Mouse (Mus musculus) myocyte (in vitro differentiated cells): ENCODE data around the gene Creld1.

ENCODE experiments used
- CEBPB ChIP-seq: IDR thresholded peaks from 2 replicates; pipeline ENCODE4 v1.6.1; 2011; ENCODE audit warnings: mild to moderate bottlenecking, moderate library complexity; ENCODE audit not compliant: poor library complexity, insufficient read depth, severe bottlenecking
- E2F4 ChIP-seq: IDR thresholded peaks from one replicate; pipeline ENCODE4 v1.6.1; 2011; ENCODE audit warnings: mild to moderate bottlenecking, control low read depth, moderate library complexity; ENCODE audit not compliant: insufficient read depth
- MAX ChIP-seq: IDR thresholded peaks from one replicate; pipeline ENCODE4 v1.6.1; 2011; ENCODE audit warnings: low read depth, mild to moderate bottlenecking, control low read depth
- MYOD1 ChIP-seq, 3 experiments: IDR thresholded peaks; one replicate each; pipeline ENCODE4 v1.6.1; 2011; ENCODE audit warnings: control low read depth in 2 of 3, low read depth in 2 of 3, mild to moderate bottlenecking in 2 of 3, moderate library complexity in 1 of 3; ENCODE audit not compliant: insufficient read length in 2 of 3, control insufficient read depth in 1 of 3
- MYOG ChIP-seq, 3 experiments: IDR thresholded peaks; one replicate each; pipeline ENCODE4 v1.6.1; 2011; ENCODE audit warnings: control low read depth in 2 of 3, low read depth in 2 of 3, mild to moderate bottlenecking in 2 of 3; ENCODE audit not compliant: insufficient read length in 2 of 3, control insufficient read depth in 1 of 3, insufficient read depth in 1 of 3
- POLR2A ChIP-seq: IDR thresholded peaks from one replicate; pipeline ENCODE4 v1.6.1; 2011; ENCODE audit warnings: low read depth, mild to moderate bottlenecking, control low read depth, moderate library complexity; ENCODE audit not compliant: insufficient read length
- POLR2AphosphoS2 ChIP-seq: IDR thresholded peaks from one replicate; pipeline ENCODE4 v1.6.1; 2011; ENCODE audit warnings: low read depth, control low read depth; ENCODE audit not compliant: insufficient read length
- REST ChIP-seq: IDR thresholded peaks from one replicate; pipeline ENCODE4 v1.6.1; 2011; ENCODE audit warnings: mild to moderate bottlenecking, control low read depth, moderate library complexity; ENCODE audit not compliant: insufficient read depth, insufficient read length
- SRF ChIP-seq: IDR thresholded peaks from one replicate; pipeline ENCODE4 v1.6.1; 2011; ENCODE audit warnings: low read depth; ENCODE audit not compliant: control insufficient read depth, insufficient read length
- TCF12 ChIP-seq: IDR thresholded peaks from one replicate; pipeline ENCODE4 v1.6.1; 2011; ENCODE audit warnings: mild to moderate bottlenecking, control low read depth; ENCODE audit not compliant: poor library complexity, insufficient read depth, severe bottlenecking
- TCF3 ChIP-seq: IDR thresholded peaks from one replicate; pipeline ENCODE4 v1.6.1; 2011; ENCODE audit warnings: low read depth, control low read depth; ENCODE audit not compliant: insufficient read length
- USF1 ChIP-seq: IDR thresholded peaks from one replicate; pipeline ENCODE4 v1.6.1; 2011; ENCODE audit warnings: low read depth, mild to moderate bottlenecking, control low read depth, moderate library complexity

GRCm38 (mm10) chr6:113455007-113455406 is 28.1 kb upstream of the Creld1 start:
- no peak for TF ChIP-seq POLR2A
- TF ChIP-seq POLR2AphosphoS2, result no peak
- no peak for TF ChIP-seq MYOD1 (IDR thresholded peaks at IDR 0.05; ENCODE audit: control insufficient read depth in 1 of 3, insufficient read length in 2 of 3, low read depth in 2 of 3)
- no peak for TF ChIP-seq E2F4
- no peak for TF ChIP-seq USF1
- no peak for TF ChIP-seq REST
- no peak for TF ChIP-seq MAX
- no peak for TF ChIP-seq CEBPB
- TF ChIP-seq MYOG (IDR thresholded peaks at IDR 0.05; ENCODE audit: control insufficient read depth in 1 of 3, insufficient read depth in 1 of 3, insufficient read length in 2 of 3, low read depth in 2 of 3), result no peak
- TF ChIP-seq TCF3, result no peak
- TF ChIP-seq SRF, result no peak
- TF ChIP-seq TCF12, result no peak
